Mouse (Mus musculus) embryonic stem cell, embryonic (primary cell): ENCODE results near the gene St7.

Experiments
- CTCF ChIA-PET, 4 experiments: fragments of 300-600 bp in 2 of 4; fragments of 350-600 bp in 2 of 4; sonication (Branson Sonifier 250); formaldehyde crosslinking; loops; one replicate each; lab custom pipeline; 2022; ENCODE audit warnings: inconsistent platforms in 2 of 4; lab: Charles Lee
- POLR2A ChIA-PET, 4 experiments: fragments of 300-600 bp in 2 of 4; fragments of 350-600 bp in 2 of 4; sonication (Branson Sonifier 250); formaldehyde crosslinking; loops; one replicate each; lab custom pipeline; 2022; ENCODE audit warnings: antibody characterized with exemption in 4 of 4, inconsistent platforms in 1 of 4; lab: Charles Lee

Gene St7

DNA sequence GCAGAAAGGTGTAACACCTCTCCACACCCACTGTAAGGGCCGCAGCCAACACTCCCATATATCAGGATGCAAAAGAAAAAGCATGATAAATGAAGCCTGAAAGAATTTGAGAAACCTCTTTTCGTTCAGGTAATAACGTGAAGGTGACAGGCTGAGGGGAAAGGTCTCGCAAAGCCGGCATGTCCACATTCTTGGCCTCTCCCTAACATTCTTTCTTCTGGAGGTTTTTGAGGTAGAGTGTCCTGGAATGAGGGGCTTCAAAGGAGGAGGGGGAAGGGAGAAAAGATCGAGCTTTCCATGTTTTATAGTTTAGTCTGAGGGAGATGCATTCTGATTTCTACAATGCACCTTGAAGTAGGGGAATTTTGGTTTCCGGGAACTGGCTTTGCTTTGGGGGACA lies at the start of gene St7:
Gene St7 (plus strand): TSS at position 287 of the 400 bp plus-strand sequence.
- CTCF ChIA-PET, result no interaction called here
- POLR2A ChIA-PET, result interaction anchor here in 3 of 4 experiments (0.9 to 3.9 kb wide), 8 partner anchors 10 to 147 kb away, joined by 3 to 18 read pairs (median 5); no protein-coding TSS in a partner anchor

DNA sequence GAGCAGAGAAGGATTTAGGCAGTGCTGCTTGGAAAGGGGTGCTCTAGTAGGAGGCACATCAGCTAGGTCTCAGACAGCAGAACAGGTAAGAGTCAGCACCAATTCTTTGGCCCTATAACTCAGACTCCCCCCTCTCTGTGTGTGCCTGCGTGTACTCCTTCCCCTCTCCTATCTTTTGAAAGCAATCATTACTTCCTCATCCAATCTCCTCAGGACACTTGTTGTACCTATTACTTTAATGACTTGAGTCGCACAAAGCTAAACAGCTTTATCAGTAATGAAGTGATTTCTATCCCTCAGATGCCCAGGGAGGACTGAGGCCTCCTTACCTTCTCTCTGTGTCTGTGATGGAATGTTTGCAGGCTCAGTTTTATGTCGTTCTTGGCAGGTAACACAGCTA lies 46.6 kb upstream of the St7 start:
- CTCF ChIA-PET, result no interaction called here
- POLR2A ChIA-PET, result interaction anchor here in 3 of 4 experiments (1.0 to 5.8 kb wide), 7 partner anchors 9 to 26 kb away, joined by 3 to 22 read pairs (median 4); partner anchors contain the start of gene Capza2 (in 1 of the 3)

- CTCF ChIA-PET, result no interaction called here
- POLR2A ChIA-PET, result interaction anchor here in 2 of 4 experiments (0.9 to 4.3 kb wide), 6 partner anchors 9 to 15 kb away, joined by 3 to 19 read pairs (median 4); no protein-coding TSS in a partner anchor
Measured at GRCm38 (mm10) chr6:17652132-17652531, 40.6 kb upstream of the St7 start.

DNA sequence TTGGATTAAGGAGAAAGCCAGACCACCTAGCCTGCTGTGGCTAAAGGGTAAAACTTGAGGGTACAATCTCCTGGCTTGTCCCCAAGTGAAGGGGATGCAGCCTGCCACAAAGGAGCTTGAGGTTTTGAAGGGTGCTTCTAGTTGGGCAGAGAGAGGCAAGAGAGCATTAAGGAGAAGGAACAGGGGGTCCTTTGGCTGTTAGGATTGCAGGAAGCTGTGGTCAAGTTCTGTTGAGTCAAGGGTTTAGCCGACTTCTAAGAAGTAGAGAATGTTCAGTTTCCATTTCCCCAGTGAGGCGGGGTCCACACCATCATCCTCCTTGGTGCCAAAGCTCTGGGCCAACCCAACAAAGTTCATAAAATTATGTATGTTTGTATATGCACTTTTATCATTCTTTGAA lies 37.7 kb upstream of the St7 start:
- ChIA-PET POLR2A (interaction anchor here in 3 of 4 experiments (0.6 to 2.1 kb wide), 8 partner anchors 9 to 492 kb away, joined by 3 to 7 read pairs (median 4); no protein-coding TSS in a partner anchor), CTCF (interaction anchor here in 1 of 4 experiments (0.6 kb wide), 1 partner anchor 192 kb away, joined by 3 read pairs; no protein-coding TSS in a partner anchor)

DNA sequence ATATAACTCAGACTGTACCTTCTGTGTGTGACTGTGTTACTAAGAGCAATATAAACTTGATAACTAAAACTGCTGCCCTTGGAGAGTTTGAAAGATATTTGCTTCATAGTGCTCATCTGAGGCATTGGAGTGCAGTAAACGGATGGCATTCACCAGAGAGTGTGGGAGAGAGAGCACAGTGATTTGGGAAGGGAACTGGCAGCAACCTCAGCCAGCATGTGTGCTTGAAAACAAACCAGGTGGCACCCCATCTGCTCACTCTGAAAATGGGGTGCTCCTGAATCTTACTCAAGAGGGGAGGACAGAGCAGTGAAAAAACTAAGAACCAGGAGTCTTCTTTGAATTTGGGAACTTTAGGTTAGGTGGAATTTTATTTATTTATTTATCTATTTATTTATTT lies 35.4 kb upstream of the St7 start:
- CTCF ChIA-PET, result no interaction called here
- POLR2A ChIA-PET, result interaction anchor here in 1 of 4 experiments (1.4 kb wide), 1 partner anchor 10 kb away, joined by 5 read pairs; no protein-coding TSS in a partner anchor

- POLR2A ChIA-PET, result interaction anchor here in 1 of 4 experiments (0.6 to 1.6 kb wide), 5 partner anchors 10 to 102 kb away, joined by 3 to 6 read pairs (median 3); no protein-coding TSS in a partner anchor
- CTCF ChIA-PET, result interaction anchor here in 2 of 4 experiments (0.5 to 0.7 kb wide), 3 partner anchors 15 to 596 kb away, joined by 3 read pairs; no protein-coding TSS in a partner anchor
Measured at GRCm38 (mm10) chr6:17665348-17665747, 27.4 kb upstream of the St7 start.

DNA sequence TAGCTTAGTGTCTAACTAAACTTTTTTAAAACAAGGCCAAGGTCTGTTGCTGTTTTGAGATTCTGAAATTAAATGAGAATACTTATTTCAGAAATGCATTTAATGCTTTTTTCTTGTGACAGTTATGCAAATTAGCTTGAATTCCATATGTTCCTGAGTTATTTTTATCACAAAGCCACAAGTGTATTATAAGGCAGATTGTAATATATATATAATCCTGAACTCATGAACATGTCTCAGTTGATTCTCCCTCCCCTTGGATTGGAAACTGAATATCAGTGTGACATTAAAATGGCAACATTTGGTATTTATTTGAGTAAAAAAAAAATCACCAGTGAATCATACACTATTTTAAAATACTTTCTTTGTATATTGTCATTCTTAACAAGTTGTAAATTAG lies 26.7 kb upstream of the St7 start:
- POLR2A ChIA-PET, result interaction anchor here in 1 of 4 experiments (1.0 to 1.5 kb wide), 2 partner anchors 11 to 141 kb away, joined by 3 to 6 read pairs; no protein-coding TSS in a partner anchor
- CTCF ChIA-PET, result interaction anchor here in 3 of 4 experiments (0.6 to 1.5 kb wide), 3 partner anchors 9 to 22 kb away, joined by 3 to 4 read pairs (median 3); no protein-coding TSS in a partner anchor

DNA sequence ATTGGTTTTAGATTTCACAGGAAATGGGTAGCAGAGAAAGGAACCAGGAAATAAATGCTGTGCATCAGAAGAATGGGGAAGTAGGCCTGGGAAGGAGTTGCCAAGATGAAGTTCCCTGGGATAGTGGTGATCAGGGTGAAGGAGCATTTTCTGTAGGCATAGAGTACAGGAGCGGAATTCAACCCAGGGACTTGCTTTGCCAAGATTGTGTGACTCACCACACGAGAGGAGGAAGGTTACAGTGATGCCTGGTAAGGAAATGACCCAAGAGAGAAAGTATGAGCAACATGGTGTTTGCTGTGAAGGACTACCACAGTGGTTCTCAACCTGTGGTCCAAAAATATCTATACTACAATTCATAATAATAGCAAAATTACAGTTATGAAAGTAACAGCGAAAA lies 24.9 kb upstream of the St7 start:
- CTCF ChIA-PET, result interaction anchor here in 1 of 4 experiments (1.5 kb wide), 1 partner anchor 8 kb away, joined by 4 read pairs; no protein-coding TSS in a partner anchor
- POLR2A ChIA-PET, result interaction anchor here in 1 of 4 experiments (1.4 kb wide), 1 partner anchor 10 kb away, joined by 5 read pairs; no protein-coding TSS in a partner anchor

DNA sequence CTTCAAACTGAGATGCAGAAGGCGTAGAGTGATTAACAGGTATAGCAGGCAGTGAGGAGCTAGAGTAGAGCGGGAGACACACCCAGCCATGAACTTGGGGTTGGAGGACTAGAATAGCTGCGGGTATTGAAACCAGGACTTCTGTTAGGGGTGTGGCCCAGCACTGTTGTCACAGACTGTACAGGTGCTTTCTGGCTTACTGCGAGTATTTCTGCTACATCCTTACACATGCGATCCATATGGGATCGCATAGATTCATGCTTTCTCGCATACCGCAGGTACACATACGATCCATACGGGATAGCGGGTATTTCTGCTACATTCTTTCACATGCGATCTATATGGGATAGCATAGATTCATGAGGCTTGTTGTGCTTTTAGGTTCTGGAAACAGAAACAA lies 24.4 kb upstream of the St7 start:
- POLR2A ChIA-PET, result interaction anchor here in 1 of 4 experiments (0.6 kb wide), 1 partner anchor 1723 kb away, joined by 12 read pairs; no protein-coding TSS in a partner anchor
- CTCF ChIA-PET, result interaction anchor here in 1 of 4 experiments (0.6 kb wide), 1 partner anchor 57 kb away, joined by 3 read pairs; no protein-coding TSS in a partner anchor

DNA sequence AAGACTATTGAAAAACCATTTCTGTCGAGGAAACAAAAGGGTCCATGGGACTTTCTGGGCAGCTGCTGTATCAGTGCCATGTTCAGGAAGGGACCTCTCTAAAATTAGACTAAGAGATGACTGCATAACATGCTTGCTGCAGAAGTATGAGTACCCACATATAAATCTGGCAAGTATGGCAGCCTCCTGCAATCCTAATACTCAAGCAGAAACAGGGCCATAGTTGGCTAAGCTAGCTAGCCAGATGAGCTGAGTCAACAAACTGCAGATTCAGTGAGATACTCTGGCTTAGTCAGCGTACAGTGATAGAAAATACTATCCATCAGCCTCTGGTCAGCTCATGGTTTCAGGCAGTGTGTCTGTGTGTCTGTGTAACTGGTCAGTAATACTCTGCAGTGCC lies 22.9 kb upstream of the St7 start:
- ChIA-PET CTCF (no interaction called here), POLR2A (interaction anchor here in 3 of 4 experiments (0.6 to 3.9 kb wide), 4 partner anchors 7 to 33 kb away, joined by 3 to 18 read pairs (median 4); partner anchors contain the start of gene Capza2 (in 1 of the 3))

GRCm38 (mm10) chr6:17675019-17675756 lies 17.5 kb upstream of the St7 start:
- ChIA-PET CTCF (interaction anchor here in 3 of 4 experiments (0.6 to 1.3 kb wide), 6 partner anchors 8 to 74 kb away, joined by 3 to 6 read pairs (median 3); no protein-coding TSS in a partner anchor), POLR2A (interaction anchor here in 2 of 4 experiments (0.7 to 2.2 kb wide), 4 partner anchors 38 to 734 kb away, joined by 3 to 6 read pairs (median 4); no protein-coding TSS in a partner anchor)

DNA sequence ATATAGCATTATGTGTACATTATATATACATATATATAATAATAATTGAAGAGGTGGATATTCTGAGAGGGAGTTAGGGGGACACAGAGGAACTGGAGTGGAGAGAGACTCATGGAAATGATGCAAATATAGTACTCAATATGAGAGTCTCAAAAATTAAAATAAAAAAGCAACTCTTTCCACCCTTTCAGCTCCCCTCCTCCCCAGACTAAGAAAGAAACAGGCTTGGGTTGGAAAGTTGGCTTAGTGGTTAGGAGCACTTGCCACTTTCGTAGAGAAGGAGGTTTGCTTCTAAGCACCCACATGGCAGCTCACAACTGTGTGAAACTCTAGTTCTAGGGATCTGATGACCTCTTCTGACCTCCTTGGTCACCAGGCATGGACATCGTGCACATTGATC lies 15.7 kb upstream of the St7 start:
- ChIA-PET POLR2A (no interaction called here), CTCF (interaction anchor here in 1 of 4 experiments (1.5 kb wide), 1 partner anchor 165 kb away, joined by 4 read pairs; no protein-coding TSS in a partner anchor)

DNA sequence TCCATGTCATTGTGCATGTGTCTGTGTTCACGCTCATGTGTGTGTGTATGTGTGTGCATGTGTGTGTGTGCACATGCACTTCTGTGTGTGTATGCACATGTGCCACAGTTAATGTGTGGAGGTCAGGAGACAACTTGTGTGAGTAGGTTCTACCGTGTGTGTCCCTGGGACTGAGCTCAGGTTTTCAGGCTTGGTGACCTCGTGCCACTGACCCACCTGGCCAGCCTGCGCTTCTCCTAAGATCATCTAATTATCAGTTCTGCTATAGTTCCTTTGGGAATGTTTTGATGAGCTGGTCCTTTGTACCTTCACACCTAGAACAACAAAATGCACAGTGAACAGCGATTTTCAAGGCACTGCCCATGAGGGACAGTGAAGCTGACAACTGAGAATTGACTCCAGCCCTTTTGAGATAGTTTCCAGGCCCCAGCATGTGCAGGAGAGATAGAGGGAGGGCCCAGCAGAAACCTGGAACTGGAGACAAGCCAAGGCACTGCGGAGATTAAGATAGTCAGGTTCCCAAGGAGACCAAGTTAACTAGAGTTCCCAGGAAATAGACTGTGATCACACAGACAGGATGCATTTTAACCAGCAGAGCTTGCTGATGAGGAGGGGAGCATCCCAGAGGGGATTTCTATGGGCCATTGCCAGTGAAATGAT lies 12.3 kb upstream of the St7 start:
- ChIA-PET POLR2A (interaction anchor here in 1 of 4 experiments (0.6 to 4.1 kb wide), 5 partner anchors 10 to 307 kb away, joined by 3 to 18 read pairs (median 3); partner anchors contain the start of gene St7), CTCF (interaction anchor here in 2 of 4 experiments (0.6 kb wide), 2 partner anchors 15 to 213 kb away, joined by 3 read pairs; no protein-coding TSS in a partner anchor)

- ChIA-PET CTCF (no interaction called here), POLR2A (interaction anchor here in 1 of 4 experiments (2.1 to 4.1 kb wide), 2 partner anchors 12 kb away, joined by 6 to 18 read pairs; partner anchors contain the start of gene St7)
Measured at GRCm38 (mm10) chr6:17681810-17682209, 10.9 kb upstream of the St7 start.

GRCm38 (mm10) chr6:17688676-17689075 lies 4.1 kb upstream of the St7 start:
- ChIA-PET CTCF (interaction anchor here in 1 of 4 experiments (0.7 kb wide), 1 partner anchor 23 kb away, joined by 3 read pairs; no protein-coding TSS in a partner anchor), POLR2A (interaction anchor here in 1 of 4 experiments (0.6 kb wide), 1 partner anchor 17 kb away, joined by 4 read pairs; no protein-coding TSS in a partner anchor)

DNA sequence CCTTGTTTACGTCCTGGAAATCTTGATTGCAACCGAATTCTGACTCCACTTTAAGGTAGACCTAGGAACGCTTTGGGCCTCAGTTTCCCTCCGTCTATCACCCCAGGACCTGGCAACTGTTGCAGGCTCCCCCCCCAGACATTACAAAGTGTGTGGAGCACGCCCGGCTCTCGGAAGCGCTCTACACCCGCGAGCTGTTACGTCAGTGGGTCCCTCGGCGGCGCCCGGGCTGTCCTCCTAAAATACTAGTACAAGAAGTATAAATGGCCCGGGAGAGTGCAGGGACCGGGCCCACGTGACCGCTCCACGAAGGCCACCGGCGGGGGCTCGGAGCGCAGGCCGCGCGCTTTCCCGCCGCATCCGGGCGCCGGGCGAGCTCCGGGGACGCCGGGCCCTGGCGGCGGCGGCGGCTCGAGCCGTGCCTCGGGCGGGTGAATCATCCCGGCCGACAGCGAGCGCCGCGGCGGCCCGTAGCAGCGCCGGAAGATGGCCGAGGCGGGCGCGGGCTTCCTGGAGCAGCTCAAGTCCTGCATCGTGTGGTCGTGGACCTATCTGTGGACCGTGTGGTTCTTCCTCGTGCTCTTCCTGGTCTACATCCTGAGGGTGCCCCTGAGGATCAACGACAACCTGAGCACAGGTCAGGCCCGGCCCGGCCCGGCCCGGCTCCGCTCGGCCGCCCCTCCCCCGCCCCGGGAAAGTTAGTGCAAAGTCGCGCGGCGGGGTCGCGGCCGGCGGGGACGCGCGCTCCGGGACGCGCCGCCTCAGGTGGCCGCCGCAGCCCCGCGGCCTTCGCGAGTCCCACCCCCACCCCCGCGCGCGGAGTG lies 1.2 kb downstream of the St7 start:
- CTCF ChIA-PET, result interaction anchor here in 2 of 4 experiments (0.7 to 1.2 kb wide), 3 partner anchors 18 to 148 kb away, joined by 3 to 6 read pairs (median 3); no protein-coding TSS in a partner anchor
- POLR2A ChIA-PET, result interaction anchor here (0.6 to 3.9 kb wide), 19 partner anchors 9 to 1155 kb away, joined by 3 to 18 read pairs (median 4); no protein-coding TSS in a partner anchor

- ChIA-PET CTCF (interaction anchor here in 1 of 4 experiments (1.0 kb wide), 1 partner anchor 20 kb away, joined by 3 read pairs; no protein-coding TSS in a partner anchor), POLR2A (interaction anchor here in 3 of 4 experiments (0.7 to 3.9 kb wide), 5 partner anchors 12 to 66 kb away, joined by 3 to 18 read pairs (median 9); no protein-coding TSS in a partner anchor)
Measured at GRCm38 (mm10) chr6:17694550-17694951, 1.8 kb downstream of the St7 start.
